Mouse (Mus musculus): ENCODE results near the gene 4930407I10Rik. TPM values are rescaled to one million over a fixed set of nuclear protein-coding genes. Genes with fewer than 3 reads are reported as not detected.

4930407I10Rik gene
- polyA plus RNA-seq, 1 experiment from 2014 or later: not detected

DNA sequence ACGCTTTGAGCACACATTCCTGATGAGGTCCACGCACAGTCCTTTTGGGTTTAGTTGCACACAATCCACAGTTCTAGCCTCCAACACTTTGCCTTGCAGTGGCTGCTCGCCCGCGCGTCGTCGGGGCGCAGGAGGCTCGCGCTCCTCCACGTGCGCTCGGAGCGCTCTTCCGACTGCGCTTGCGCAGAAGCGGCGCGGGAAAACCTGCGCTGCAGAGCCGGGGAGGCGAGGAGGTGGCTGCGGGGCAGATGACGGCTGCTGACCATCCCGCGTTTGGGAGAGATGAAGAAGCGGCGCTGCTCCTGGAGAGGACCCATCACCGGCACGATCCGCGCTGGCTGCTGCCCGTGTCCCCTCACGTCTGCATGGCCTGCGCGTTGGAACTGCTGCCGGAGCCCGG lies 10.9 kb downstream of the 4930407I10Rik start, which contains the start of gene Mei1:
Gene Mei1, plus strand, starts transcription at position 99 of the 400 bp plus-strand sequence.
- H3K9me3 ChIP-seq (replicated peaks): no peaks in the 10 kb centered on the region
- 19% methylated on average over 40 of the region's 40 CpGs for WGBS

DNA sequence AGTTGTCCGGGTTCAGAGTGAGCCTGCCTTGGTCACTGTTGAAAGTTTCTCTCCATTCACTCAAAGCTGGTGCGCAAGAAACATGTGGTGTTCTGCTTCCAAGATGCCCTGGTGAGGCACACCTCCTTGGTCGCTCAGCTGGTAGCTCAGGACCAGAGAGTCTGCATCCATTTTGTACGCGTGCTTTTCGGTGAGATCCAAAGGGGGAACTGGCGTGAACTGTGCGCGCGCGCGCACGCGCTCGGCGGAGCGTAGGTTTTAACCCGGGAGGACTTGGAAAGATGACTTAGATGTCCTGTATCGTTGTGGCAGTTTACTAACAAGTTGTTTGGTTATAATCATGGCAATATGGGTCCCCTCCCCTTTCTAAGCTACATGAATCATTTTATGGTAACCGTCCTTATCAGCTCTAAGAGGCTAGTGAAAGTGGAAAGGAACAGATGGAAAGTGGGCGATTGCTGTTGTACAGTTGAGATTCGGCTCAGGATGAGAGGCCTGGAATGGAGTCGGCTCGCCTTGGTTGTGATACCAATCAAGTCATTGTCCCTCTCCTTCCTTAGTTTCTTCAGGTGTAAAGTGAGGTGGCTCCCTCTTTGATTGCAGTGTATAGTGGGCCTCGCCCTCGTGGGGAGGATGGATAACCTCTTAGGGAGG lies 13.0 kb downstream of the 4930407I10Rik start:
- no peak for ATAC-seq (ENCODE audit: low FRiP score)

More for the DNA sequence above, 10.9 kb downstream of the 4930407I10Rik start, which contains the start of gene Mei1:
- no peak within 1 kb of the TSS for H3K9ac ChIP-seq (replicated peaks)
- H3K4me3 ChIP-seq (replicated peaks): peak within 1 kb of the TSS; percentile 29
- peaks cover 46% of the 10 kb centered on the region for H3K27me3 ChIP-seq (replicated peaks)
- no peak within 1 kb of the TSS for H3K27ac ChIP-seq (replicated peaks)
- no peaks in the 10 kb centered on the region for H3K36me3 ChIP-seq
- H3K4me1 ChIP-seq: 0 out of 2 replicates have a peak, but pooled peaks cover 5% of the 10 kb centered on the region
- H3K4me2 ChIP-seq: peak within 1 kb of the TSS; percentile 55
- no peak for ATAC-seq (ENCODE audit: low FRiP score)

DNA sequence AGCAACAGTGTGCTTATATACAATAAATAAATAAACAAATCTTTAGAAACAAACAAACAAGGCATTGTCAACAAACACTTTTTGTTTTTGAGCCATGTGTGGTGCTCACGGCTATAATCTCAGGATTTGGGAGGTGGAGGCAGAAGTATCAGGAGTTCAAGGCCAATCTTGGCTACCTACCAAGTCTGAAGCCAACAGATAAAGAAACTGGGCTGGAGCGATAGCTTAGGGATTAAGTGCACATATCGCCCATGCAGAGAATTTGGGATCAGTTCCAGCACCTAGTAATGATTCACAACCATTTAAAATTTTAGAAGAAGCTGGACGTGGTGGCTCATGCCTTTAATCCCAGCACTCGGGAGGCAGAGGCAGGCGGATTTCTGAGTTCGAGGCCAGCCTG lies 14.5 kb downstream of the 4930407I10Rik start:
- Histone ChIP-seq H3K27ac (replicated peaks) (no peak overlapping the region), H3K9me3 (replicated peaks) (no peaks in the 10 kb centered on the region), H3K4me1 (0 out of 2 replicates have a peak, but pooled peaks cover 5% of the 10 kb centered on the region), H3K4me2 (no peak overlapping the region), H3K4me3 (replicated peaks) (no peak overlapping the region), H3K9ac (replicated peaks) (no peak overlapping the region), H3K27me3 (replicated peaks) (peaks cover 39% of the 10 kb centered on the region), H3K36me3 (no peaks in the 10 kb centered on the region)
- ATAC-seq (ENCODE audit: low FRiP score): no peak
- 87% methylated on average over 7 of the region's 7 CpGs for WGBS

More for the DNA sequence above, 13.0 kb downstream of the 4930407I10Rik start:
- H3K9me3 ChIP-seq (replicated peaks): no peaks in the 10 kb centered on the region
- no peak overlapping the region for H3K4me3 ChIP-seq (replicated peaks)
- no peak overlapping the region for H3K27ac ChIP-seq (replicated peaks)
- no peak overlapping the region for H3K4me2 ChIP-seq
- 91% methylated on average over 26 of the region's 26 CpGs for WGBS
- H3K4me1 ChIP-seq: 0 out of 2 replicates have a peak, but pooled peaks cover 5% of the 10 kb centered on the region
- no peaks in the 10 kb centered on the region for H3K36me3 ChIP-seq
- H3K9ac ChIP-seq (replicated peaks): no peak overlapping the region
- H3K27me3 ChIP-seq (replicated peaks): peaks cover 43% of the 10 kb centered on the region

DNA sequence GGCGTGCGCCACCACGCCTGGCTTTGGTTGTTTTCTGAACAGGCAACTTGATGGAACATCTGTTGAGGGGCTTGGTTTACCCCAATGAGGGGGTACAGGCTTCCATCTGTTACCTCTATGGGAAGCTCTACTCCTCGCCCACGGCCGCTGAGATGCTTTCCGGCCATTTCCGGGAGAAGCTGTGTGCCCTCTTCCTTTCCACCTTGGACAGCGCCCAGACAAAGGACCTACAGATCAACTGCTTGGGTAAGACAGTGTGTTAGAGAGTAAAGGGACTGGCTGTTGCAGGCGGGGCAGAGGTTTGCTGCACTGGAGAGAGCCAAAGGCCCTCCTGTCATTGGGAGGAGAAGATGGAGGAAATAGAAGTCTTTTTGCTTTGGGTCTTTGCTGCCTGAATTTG lies 20.9 kb downstream of the 4930407I10Rik start:
- no peaks in the 10 kb centered on the region for H3K36me3 ChIP-seq
- H3K9me3 ChIP-seq (replicated peaks): no peaks in the 10 kb centered on the region
- H3K27me3 ChIP-seq (replicated peaks): 0 out of 2 replicates have a peak, but pooled peaks cover 1% of the 10 kb centered on the region
- no peak overlapping the region for H3K9ac ChIP-seq (replicated peaks)
- WGBS: 66% methylated on average over 10 of the region's 10 CpGs
- no peak overlapping the region for H3K27ac ChIP-seq (replicated peaks)
- H3K4me1 ChIP-seq: no peaks in the 10 kb centered on the region
- H3K4me2 ChIP-seq: no peak overlapping the region
- H3K4me3 ChIP-seq (replicated peaks): no peak overlapping the region
- ATAC-seq (ENCODE audit: low FRiP score): no peak

DNA sequence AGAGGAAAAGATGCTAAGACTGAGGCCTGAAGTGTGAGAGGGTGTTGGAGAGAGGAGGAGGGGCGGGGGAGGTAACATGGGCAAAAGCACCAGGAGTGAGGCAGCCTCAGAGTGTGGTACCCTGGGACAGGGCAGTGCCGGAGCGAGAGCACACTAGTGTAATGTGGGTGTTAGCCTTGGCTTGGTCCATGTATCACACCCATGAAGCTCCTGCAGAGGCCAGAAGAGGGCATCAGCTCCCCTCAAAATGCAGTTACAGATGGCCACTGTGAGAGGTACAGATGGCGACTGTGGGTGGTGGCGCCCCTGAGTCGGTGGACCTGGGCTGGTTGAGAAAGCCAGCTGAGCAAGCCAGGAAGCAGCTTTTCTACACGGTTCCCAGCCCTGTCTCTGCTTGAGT lies 22.2 kb downstream of the 4930407I10Rik start:
- H3K9ac ChIP-seq (replicated peaks): no peak overlapping the region
- H3K4me1 ChIP-seq: no peaks in the 10 kb centered on the region
- ATAC-seq (ENCODE audit: low FRiP score): no peak
- no peak overlapping the region for H3K27ac ChIP-seq (replicated peaks)
- no peaks in the 10 kb centered on the region for H3K27me3 ChIP-seq (replicated peaks)
- no peak overlapping the region for H3K4me2 ChIP-seq
- WGBS: 41% methylated on average over 7 of the region's 7 CpGs
- no peaks in the 10 kb centered on the region for H3K9me3 ChIP-seq (replicated peaks)
- H3K36me3 ChIP-seq: no peaks in the 10 kb centered on the region
- no peak overlapping the region for H3K4me3 ChIP-seq (replicated peaks)

DNA sequence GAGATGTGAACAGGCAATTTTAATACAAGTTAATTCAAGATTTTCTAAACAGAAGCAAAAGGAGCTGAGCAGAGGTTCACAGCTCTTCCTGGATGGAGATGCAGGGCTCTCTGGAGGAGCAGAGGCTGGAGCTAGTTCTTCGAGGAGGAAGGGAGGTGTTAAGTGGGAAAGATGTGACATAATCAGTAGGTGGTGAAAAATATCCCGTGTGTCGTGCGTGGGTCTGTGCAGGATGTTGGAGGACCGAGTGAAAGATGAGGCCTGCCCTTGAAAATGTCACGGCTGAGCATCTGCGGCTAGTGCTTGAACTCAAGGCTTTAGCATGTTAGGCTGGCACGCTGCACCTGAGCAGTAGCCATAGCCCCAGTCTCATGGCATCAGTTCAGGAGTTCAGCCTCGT lies 26.7 kb downstream of the 4930407I10Rik start:
- 90% methylated on average over 9 of the region's 9 CpGs for WGBS
- H3K4me1 ChIP-seq: no peaks in the 10 kb centered on the region
- H3K9ac ChIP-seq (replicated peaks): no peak overlapping the region
- no peaks in the 10 kb centered on the region for H3K9me3 ChIP-seq (replicated peaks)
- H3K4me3 ChIP-seq (replicated peaks): no peak overlapping the region
- H3K27me3 ChIP-seq (replicated peaks): no peaks in the 10 kb centered on the region
- H3K4me2 ChIP-seq: no peak overlapping the region
- H3K36me3 ChIP-seq: no peaks in the 10 kb centered on the region
- H3K27ac ChIP-seq (replicated peaks): no peak overlapping the region
- no peak for ATAC-seq (ENCODE audit: low FRiP score)

DNA sequence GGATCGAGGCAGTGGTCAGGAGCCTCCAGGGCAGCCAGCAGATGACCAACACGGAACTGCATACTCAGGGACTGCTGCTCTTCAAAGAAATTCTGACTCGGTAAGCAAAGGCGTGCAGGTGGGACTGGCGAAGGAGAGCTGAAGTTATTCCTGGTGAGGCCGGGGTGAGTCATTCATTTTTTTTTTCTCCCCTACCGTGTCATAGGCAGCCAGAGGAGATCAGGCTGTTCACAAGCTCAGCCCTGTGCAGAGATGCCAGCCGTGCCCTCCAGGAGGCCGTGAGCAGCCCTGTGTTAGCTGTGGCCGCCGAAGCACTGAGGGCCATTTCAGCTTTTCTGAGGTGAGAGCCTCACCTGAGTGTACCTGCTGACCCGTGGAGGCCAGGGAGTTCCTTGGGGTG lies 27.2 kb downstream of the 4930407I10Rik start:
- Histone ChIP-seq H3K27me3 (replicated peaks) (no peaks in the 10 kb centered on the region), H3K4me1 (no peaks in the 10 kb centered on the region), H3K9ac (replicated peaks) (no peak overlapping the region), H3K9me3 (replicated peaks) (no peaks in the 10 kb centered on the region), H3K4me3 (replicated peaks) (no peak overlapping the region), H3K4me2 (no peak overlapping the region), H3K36me3 (no peaks in the 10 kb centered on the region), H3K27ac (replicated peaks) (no peak overlapping the region)
- 85% methylated on average over 12 of the region's 12 CpGs for WGBS
- ATAC-seq (ENCODE audit: low FRiP score): no peak

DNA sequence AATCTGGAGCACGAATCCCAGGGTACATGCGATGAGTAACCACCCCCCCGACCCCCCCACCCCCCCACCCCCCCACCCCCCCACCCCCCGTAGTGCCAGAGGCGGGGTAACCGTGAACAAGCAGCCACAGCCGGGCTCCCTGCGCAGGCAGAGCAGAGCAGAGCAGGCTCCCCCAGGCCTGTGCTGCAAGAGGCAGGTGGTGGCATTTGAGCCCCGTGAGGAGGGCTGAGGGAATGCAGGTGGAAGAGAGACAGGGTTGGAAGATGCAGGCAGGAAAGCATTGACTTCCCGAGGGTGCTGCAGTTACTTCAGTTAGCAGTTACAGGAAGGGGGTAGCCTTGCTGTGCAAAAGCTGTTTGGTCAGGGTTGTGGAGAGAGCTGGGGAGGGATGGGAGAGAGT lies 28.3 kb downstream of the 4930407I10Rik start:
- Histone ChIP-seq H3K36me3 (no peaks in the 10 kb centered on the region), H3K9ac (replicated peaks) (no peak overlapping the region), H3K27me3 (replicated peaks) (no peaks in the 10 kb centered on the region), H3K4me2 (no peak overlapping the region), H3K4me1 (no peaks in the 10 kb centered on the region), H3K9me3 (replicated peaks) (no peaks in the 10 kb centered on the region), H3K27ac (replicated peaks) (no peak overlapping the region), H3K4me3 (replicated peaks) (no peak overlapping the region)
- WGBS: 11% methylated on average over 10 of the region's 10 CpGs
- no peak for ATAC-seq (ENCODE audit: low FRiP score)

DNA sequence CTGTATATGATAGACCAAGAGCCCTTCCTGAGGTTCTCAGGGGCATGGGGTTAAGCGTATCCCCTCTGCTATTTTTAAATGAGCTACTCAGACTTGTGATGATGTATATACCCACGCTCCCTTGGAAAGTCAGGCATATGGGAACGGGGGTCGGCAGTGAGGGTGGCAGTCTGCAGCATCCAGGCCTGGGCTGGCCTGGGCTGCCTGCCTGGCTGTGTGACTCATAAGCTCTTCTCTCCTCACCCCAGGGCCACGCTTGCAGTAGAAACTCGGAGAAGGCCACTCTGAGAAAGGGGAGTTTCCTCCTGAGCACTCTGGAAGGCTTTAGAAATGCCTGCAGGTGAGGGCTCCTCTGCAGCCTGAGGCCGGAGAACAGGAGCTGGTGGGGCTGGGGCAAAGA lies 32.1 kb downstream of the 4930407I10Rik start:
- no peak overlapping the region for H3K9ac ChIP-seq (replicated peaks)
- WGBS: 89% methylated on average over 7 of the region's 7 CpGs
- H3K27ac ChIP-seq (replicated peaks): no peak overlapping the region
- H3K36me3 ChIP-seq: no peaks in the 10 kb centered on the region
- H3K9me3 ChIP-seq (replicated peaks): no peaks in the 10 kb centered on the region
- H3K27me3 ChIP-seq (replicated peaks): no peaks in the 10 kb centered on the region
- no peak overlapping the region for H3K4me3 ChIP-seq (replicated peaks)
- ATAC-seq (ENCODE audit: low FRiP score): no peak
- H3K4me1 ChIP-seq: no peaks in the 10 kb centered on the region
- no peak overlapping the region for H3K4me2 ChIP-seq

DNA sequence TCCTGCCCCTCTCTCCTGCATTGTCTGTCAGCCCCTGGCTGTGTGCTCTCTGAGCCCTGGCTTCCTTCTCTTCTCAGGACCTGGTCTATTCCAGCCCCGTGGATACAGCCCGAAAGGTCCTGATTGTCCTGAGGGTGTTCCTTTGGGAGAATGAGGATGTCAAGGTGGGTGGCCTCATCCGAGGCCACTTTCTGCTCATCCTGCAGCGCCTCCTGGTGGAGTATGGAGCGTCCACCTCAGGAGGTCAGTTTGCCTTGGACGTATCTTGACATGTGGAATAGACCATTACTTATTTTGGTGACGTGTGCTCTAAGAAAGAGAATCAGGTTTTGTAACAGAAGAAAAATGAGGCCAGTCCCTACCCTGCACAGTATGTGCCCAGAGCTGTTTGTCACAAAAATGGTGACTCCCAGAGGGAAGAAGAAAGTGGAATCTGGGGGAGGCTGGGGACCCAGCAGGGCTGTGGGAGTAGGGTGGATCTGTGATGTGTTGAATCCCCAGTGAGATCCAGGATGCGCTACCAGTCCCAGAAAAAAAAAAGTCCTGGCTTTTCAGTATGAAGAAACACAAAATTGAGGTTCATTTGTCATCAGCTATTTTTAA lies 48.1 kb downstream of the 4930407I10Rik start:
- H3K9me3 ChIP-seq (replicated peaks): no peaks in the 10 kb centered on the region
- no peak for ATAC-seq (ENCODE audit: low FRiP score)
- H3K36me3 ChIP-seq: no peaks in the 10 kb centered on the region
- H3K9ac ChIP-seq (replicated peaks): no peak overlapping the region
- WGBS: 17% methylated on average over 8 of the region's 8 CpGs
- H3K4me3 ChIP-seq (replicated peaks): no peak overlapping the region
- H3K4me1 ChIP-seq: 0 out of 2 replicates have a peak, but pooled peaks cover 5% of the 10 kb centered on the region
- no peak overlapping the region for H3K27ac ChIP-seq (replicated peaks)
- no peaks in the 10 kb centered on the region for H3K27me3 ChIP-seq (replicated peaks)
- no peak overlapping the region for H3K4me2 ChIP-seq
